Mouse (Mus musculus) heart, postnatal 0 days (tissue): ENCODE measurements around the gene Tmem218.

ENCODE experiments used
- CTCF ChIP-seq: IDR thresholded peaks from 2 replicates; pipeline ENCODE4 v1.5.1; 2016; ENCODE audit warnings: antibody characterized with exemption, control low read depth, low read depth
- EP300 ChIP-seq: IDR thresholded peaks from 2 replicates; pipeline ENCODE4 v1.6.1; 2016; ENCODE audit warnings: antibody characterized with exemption, low read depth

DNA sequence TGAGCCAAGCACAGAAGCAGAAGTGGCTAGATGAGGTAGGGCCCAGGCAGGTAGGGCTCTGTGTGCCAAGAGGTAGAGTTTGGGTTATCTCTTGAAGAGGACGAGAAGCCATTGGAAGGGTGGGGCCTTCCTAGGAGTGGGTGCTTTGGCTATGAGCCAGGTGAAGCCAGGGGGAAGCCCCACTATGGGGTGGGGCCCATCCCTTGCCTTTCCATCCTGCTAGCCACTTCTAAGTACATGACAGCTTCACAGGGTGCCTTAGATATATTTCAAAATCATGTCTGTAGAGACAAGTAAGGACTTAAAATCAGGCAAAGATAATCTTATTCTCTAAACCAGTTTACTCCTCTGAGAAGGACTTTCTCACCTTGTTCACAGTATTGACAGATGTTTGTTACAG is 36.6 kb downstream of the Tmem218 start:
- no peak for TF ChIP-seq CTCF
- TF ChIP-seq EP300, result no peak
